Mouse (Mus musculus) liver, adult 2 months (tissue): ENCODE data around the gene Oprd1.

ENCODE experiments used
- CTCF ChIP-seq: fragments of 200-500 bp; IDR thresholded peaks from 2 replicates; pipeline ENCODE4 v1.5.1; 2011; ENCODE audit warnings: low read depth, low read length, control low read depth
- POLR2A ChIP-seq: fragments of 200-500 bp; IDR thresholded peaks from 2 replicates; pipeline ENCODE4 v1.6.1; 2011; ENCODE audit warnings: low read length, control low read depth; ENCODE audit not compliant: insufficient read depth; ENCODE audit errors: extremely low read depth

- TF ChIP-seq CTCF: no peak
- TF ChIP-seq POLR2A: no peak
These were observed 72.6 kb downstream of the Oprd1 start for GRCm38 (mm10) chr4:132071674-132072073.
